Mouse (Mus musculus) brain, embryonic 14.5 days (tissue): ENCODE measurements around the gene Bbip1. TPM values are rescaled to one million over a fixed set of nuclear protein-coding genes. Genes with fewer than 3 reads are reported as not detected.

ENCODE experiments used
- DNase-seq: peaks from one replicate; pipeline ENCODE4 v3.0.0-alpha.2; 2011; ENCODE audit warnings: low read depth
- CTCF ChIP-seq: fragments of 200-500 bp; IDR thresholded peaks from 2 replicates; pipeline ENCODE4 v1.5.1; 2012; ENCODE audit warnings: inconsistent platforms, mild to moderate bottlenecking, moderate library complexity, borderline replicate concordance; ENCODE audit not compliant: insufficient read depth, insufficient read length; ENCODE audit errors: extremely low read depth
- POLR2A ChIP-seq: fragments of 200-500 bp; IDR thresholded peaks from 2 replicates; pipeline ENCODE4 v1.6.1; 2012; ENCODE audit warnings: mild to moderate bottlenecking, inconsistent platforms, borderline replicate concordance; ENCODE audit not compliant: poor library complexity, insufficient read depth, insufficient read length, severe bottlenecking; ENCODE audit errors: extremely low read depth
- polyA plus RNA-seq: library from polyadenylated mRNA; depleted of rRNA; stranded (reverse); fragments of >200 nt; gene quantifications from 2 replicates; pipeline ENCODE4 v1.2.3, GENCODE M21; 2012

The Bbip1 gene
- polyA plus RNA-seq, 1 experiment, result 83.5 TPM

- TF ChIP-seq CTCF, result no peak
- TF ChIP-seq POLR2A, result no peak
- no peak for DNase-seq
Observed at GRCm38 (mm10) chr19:53898046-53898445, 46.4 kb downstream of the Bbip1 start.

- DNase-seq, result no peak
- TF ChIP-seq POLR2A (no peak), CTCF (no peak)
Observed at GRCm38 (mm10) chr19:53894538-53895121, 49.8 kb downstream of the Bbip1 start.

- TF ChIP-seq CTCF (no peak), POLR2A (no peak)
- no peak for DNase-seq
Observed at GRCm38 (mm10) chr19:53893711-53894171, 50.7 kb downstream of the Bbip1 start.

- TF ChIP-seq CTCF (no peak), POLR2A (no peak)
- no peak for DNase-seq
Observed at GRCm38 (mm10) chr19:53892838-53893359, 51.5 kb downstream of the Bbip1 start.

GRCm38 (mm10) chr19:53892061-53892460 lies 52.4 kb downstream of the Bbip1 start, which contains the start of gene Pdcd4:
Gene Pdcd4, plus strand, starts transcription at chr19:53892231.
- no peak for TF ChIP-seq CTCF
- no peak for TF ChIP-seq POLR2A
- DNase-seq, result peak; percentile 40

GRCm38 (mm10) chr19:53891569-53891968 lies 52.9 kb downstream of the Bbip1 start:
- TF ChIP-seq POLR2A (no peak), CTCF (no peak)
- no peak for DNase-seq

GRCm38 (mm10) chr19:53890781-53891251 lies 53.6 kb downstream of the Bbip1 start:
- TF ChIP-seq CTCF, result no peak
- no peak for TF ChIP-seq POLR2A
- DNase-seq, result no peak

- no peak for DNase-seq
- TF ChIP-seq POLR2A (no peak), CTCF (no peak)
Observed at GRCm38 (mm10) chr19:53890274-53890673, 54.2 kb downstream of the Bbip1 start.

GRCm38 (mm10) chr19:53889555-53889954 lies 54.9 kb downstream of the Bbip1 start:
- TF ChIP-seq POLR2A (no peak), CTCF (no peak)
- no peak for DNase-seq

- TF ChIP-seq POLR2A (no peak), CTCF (no peak)
- no peak for DNase-seq
Observed at GRCm38 (mm10) chr19:53888331-53888730, 56.1 kb downstream of the Bbip1 start.

GRCm38 (mm10) chr19:53887822-53888221 lies 56.6 kb downstream of the Bbip1 start:
- TF ChIP-seq POLR2A (no peak), CTCF (no peak)
- no peak for DNase-seq

GRCm38 (mm10) chr19:53886576-53887370 lies 57.7 kb downstream of the Bbip1 start:
- TF ChIP-seq CTCF, result no peak
- no peak for TF ChIP-seq POLR2A
- DNase-seq, result no peak

- peak; percentile 78 for DNase-seq
- TF ChIP-seq POLR2A (no peak), CTCF (no peak)
Observed at GRCm38 (mm10) chr19:53885450-53885849, 59.0 kb downstream of the Bbip1 start.
